Mouse (Mus musculus): ENCODE results near the gene Krt83.
"Not testable (repeated sequence)": the region's sequence is repeated elsewhere in the genome, so short reads cannot be mapped to it uniquely, and the experiment has no call there.

Krt83 gene

GRCm38 (mm10) chr15:101491431-101491830 lies at the start of gene Krt83:
Krt83 (minus strand) TSS chr15:101491512.
- in situ Hi-C loops (cut with MboI; ENCODE audit: low pct_unique_long_range_greater_than_20kb in 1 of 2, low sequenced_read_pairs in 2 of 2, unreplicated experiment in 1 of 2): no loop called here

- in situ Hi-C loops (cut with MboI; ENCODE audit: low pct_unique_long_range_greater_than_20kb in 1 of 2, low sequenced_read_pairs in 2 of 2, unreplicated experiment in 1 of 2): no loop called here
These were observed 47.2 kb upstream of the Krt83 start for GRCm38 (mm10) chr15:101538580-101538900.

GRCm38 (mm10) chr15:101537864-101538579 lies 46.7 kb upstream of the Krt83 start:
- in situ Hi-C loops (cut with MboI; ENCODE audit: low pct_unique_long_range_greater_than_20kb in 1 of 2, low sequenced_read_pairs in 2 of 2, unreplicated experiment in 1 of 2): no loop called here

- in situ Hi-C loops (cut with MboI; ENCODE audit: low pct_unique_long_range_greater_than_20kb in 1 of 2, low sequenced_read_pairs in 2 of 2, unreplicated experiment in 1 of 2): no loop called here
These were observed 44.9 kb upstream of the Krt83 start for GRCm38 (mm10) chr15:101536054-101536850.

GRCm38 (mm10) chr15:101532720-101533119 lies 41.4 kb upstream of the Krt83 start, which contains the start of gene Krt84:
Krt84 (minus strand) TSS chr15:101532820.
- in situ Hi-C loops (cut with MboI; ENCODE audit: low pct_unique_long_range_greater_than_20kb in 1 of 2, low sequenced_read_pairs in 2 of 2, unreplicated experiment in 1 of 2): no loop called here

GRCm38 (mm10) chr15:101522556-101523232 lies 31.4 kb upstream of the Krt83 start:
- in situ Hi-C loops (cut with MboI; ENCODE audit: low pct_unique_long_range_greater_than_20kb in 1 of 2, low sequenced_read_pairs in 2 of 2, unreplicated experiment in 1 of 2): loop anchor here in 1 of 2 experiments (10.0 kb wide), 1 partner anchor 452 kb away; no protein-coding TSS in a partner anchor

- in situ Hi-C loops (cut with MboI; ENCODE audit: low pct_unique_long_range_greater_than_20kb in 1 of 2, low sequenced_read_pairs in 2 of 2, unreplicated experiment in 1 of 2): loop anchor here in 1 of 2 experiments (10.0 kb wide), 1 partner anchor 455 kb away; no protein-coding TSS in a partner anchor
These were observed 28.5 kb upstream of the Krt83 start for GRCm38 (mm10) chr15:101519792-101520191.

GRCm38 (mm10) chr15:101517161-101517560 lies 25.8 kb upstream of the Krt83 start, which contains the start of gene Gm49425:
Gm49425 (minus strand) TSS chr15:101517261.
- in situ Hi-C loops (cut with MboI; ENCODE audit: low pct_unique_long_range_greater_than_20kb in 1 of 2, low sequenced_read_pairs in 2 of 2, unreplicated experiment in 1 of 2): not testable (repeated sequence)

GRCm38 (mm10) chr15:101508247-101508646 lies 16.9 kb upstream of the Krt83 start:
- in situ Hi-C loops (cut with MboI; ENCODE audit: low pct_unique_long_range_greater_than_20kb in 1 of 2, low sequenced_read_pairs in 2 of 2, unreplicated experiment in 1 of 2): no loop called here

GRCm38 (mm10) chr15:101506896-101507758 lies 15.8 kb upstream of the Krt83 start:
- in situ Hi-C loops (cut with MboI; ENCODE audit: low pct_unique_long_range_greater_than_20kb in 1 of 2, low sequenced_read_pairs in 2 of 2, unreplicated experiment in 1 of 2): no loop called here

GRCm38 (mm10) chr15:101497181-101497580 lies 5.9 kb upstream of the Krt83 start:
- in situ Hi-C loops (cut with MboI; ENCODE audit: low pct_unique_long_range_greater_than_20kb in 1 of 2, low sequenced_read_pairs in 2 of 2, unreplicated experiment in 1 of 2): no loop called here

- in situ Hi-C loops (cut with MboI; ENCODE audit: low pct_unique_long_range_greater_than_20kb in 1 of 2, low sequenced_read_pairs in 2 of 2, unreplicated experiment in 1 of 2): no loop called here
These were observed 4.0 kb upstream of the Krt83 start for GRCm38 (mm10) chr15:101495266-101495665.

GRCm38 (mm10) chr15:101494203-101494602 lies 2.9 kb upstream of the Krt83 start:
- in situ Hi-C loops (cut with MboI; ENCODE audit: low pct_unique_long_range_greater_than_20kb in 1 of 2, low sequenced_read_pairs in 2 of 2, unreplicated experiment in 1 of 2): no loop called here

- in situ Hi-C loops (cut with MboI; ENCODE audit: low pct_unique_long_range_greater_than_20kb in 1 of 2, low sequenced_read_pairs in 2 of 2, unreplicated experiment in 1 of 2): no loop called here
These were observed 2.4 kb upstream of the Krt83 start for GRCm38 (mm10) chr15:101493713-101494112.

GRCm38 (mm10) chr15:101492718-101493117 lies 1.4 kb upstream of the Krt83 start:
- in situ Hi-C loops (cut with MboI; ENCODE audit: low pct_unique_long_range_greater_than_20kb in 1 of 2, low sequenced_read_pairs in 2 of 2, unreplicated experiment in 1 of 2): no loop called here

GRCm38 (mm10) chr15:101485911-101486635 lies 5.2 kb downstream of the Krt83 start:
- in situ Hi-C loops (cut with MboI; ENCODE audit: low pct_unique_long_range_greater_than_20kb in 1 of 2, low sequenced_read_pairs in 2 of 2, unreplicated experiment in 1 of 2): no loop called here

GRCm38 (mm10) chr15:101484939-101485338 lies 6.4 kb downstream of the Krt83 start:
- in situ Hi-C loops (cut with MboI; ENCODE audit: low pct_unique_long_range_greater_than_20kb in 1 of 2, low sequenced_read_pairs in 2 of 2, unreplicated experiment in 1 of 2): no loop called here

- in situ Hi-C loops (cut with MboI; ENCODE audit: low pct_unique_long_range_greater_than_20kb in 1 of 2, low sequenced_read_pairs in 2 of 2, unreplicated experiment in 1 of 2): no loop called here
These were observed 7.7 kb downstream of the Krt83 start for GRCm38 (mm10) chr15:101483646-101484045.
